Mouse (Mus musculus) ovary, postnatal 14 days (tissue): ENCODE measurements around the gene Slamf6.
"Not testable (repeated sequence)": the region's sequence is repeated elsewhere in the genome, so short reads cannot be mapped to it uniquely, and the experiment has no call there.

Source experiments
- DNase-seq: peaks from one replicate; pipeline ENCODE4 v3.0.0; 2022; ENCODE audit warnings: low spot score

Gene Slamf6

DNA sequence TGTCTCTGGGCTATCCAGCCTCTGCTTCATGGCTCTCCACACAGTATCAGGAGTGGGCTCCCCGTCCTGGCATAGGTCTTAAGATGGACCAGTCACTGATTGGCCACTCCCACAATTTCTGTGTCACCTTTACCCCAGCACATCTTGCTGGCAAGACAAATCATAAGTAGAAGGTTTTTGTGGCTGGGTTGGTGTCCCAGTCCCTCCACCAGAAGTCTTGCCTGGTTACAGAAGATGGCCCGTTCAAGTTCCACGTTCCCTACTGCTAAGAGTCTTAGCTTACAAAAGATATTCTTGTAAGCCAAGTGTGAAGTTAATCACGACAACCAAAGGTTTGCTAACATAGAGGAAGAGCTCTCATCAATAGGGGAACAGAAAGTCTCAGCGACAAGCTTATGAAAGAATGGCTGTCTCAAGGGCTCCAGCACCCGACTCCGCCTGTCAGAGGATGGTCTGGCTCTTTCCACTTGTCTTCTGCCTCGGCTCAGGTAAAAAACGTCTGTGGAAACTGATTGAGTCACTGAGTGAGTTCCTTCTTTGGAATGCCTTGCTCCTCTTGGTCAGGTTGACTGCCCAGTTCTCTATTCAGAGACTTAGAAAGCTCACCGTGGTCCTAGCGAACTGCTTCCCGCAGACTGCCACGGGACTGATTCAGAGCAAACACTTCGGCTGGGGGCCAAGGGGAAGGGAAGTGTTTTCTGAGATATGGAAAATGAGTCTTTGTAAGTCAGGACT is at the start of gene Slamf6:
Gene Slamf6 (plus strand): TSS at position 211 of the 735 bp plus-strand sequence.
- no peak for DNase-seq

DNA sequence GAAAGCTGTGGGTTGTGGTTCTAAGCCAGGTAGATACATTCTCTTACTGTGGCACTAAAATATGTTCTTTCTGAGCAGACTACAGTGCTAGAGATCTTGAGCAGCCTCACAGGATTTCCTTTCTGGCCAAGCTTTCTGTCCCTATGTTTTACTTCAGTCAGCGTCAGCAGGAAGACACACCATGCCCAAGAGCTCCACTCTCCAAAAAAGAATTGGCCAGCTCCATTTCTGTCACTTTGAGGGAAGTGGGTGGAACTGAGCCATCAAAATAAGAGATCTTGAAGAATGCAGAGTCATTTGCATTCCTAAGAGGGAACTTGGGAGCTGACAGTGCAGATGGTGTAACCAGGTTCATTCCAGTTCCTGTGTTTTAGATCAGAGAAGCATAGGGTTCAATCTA is 30.3 kb upstream of the Slamf6 start:
- DNase-seq, result no peak

DNA sequence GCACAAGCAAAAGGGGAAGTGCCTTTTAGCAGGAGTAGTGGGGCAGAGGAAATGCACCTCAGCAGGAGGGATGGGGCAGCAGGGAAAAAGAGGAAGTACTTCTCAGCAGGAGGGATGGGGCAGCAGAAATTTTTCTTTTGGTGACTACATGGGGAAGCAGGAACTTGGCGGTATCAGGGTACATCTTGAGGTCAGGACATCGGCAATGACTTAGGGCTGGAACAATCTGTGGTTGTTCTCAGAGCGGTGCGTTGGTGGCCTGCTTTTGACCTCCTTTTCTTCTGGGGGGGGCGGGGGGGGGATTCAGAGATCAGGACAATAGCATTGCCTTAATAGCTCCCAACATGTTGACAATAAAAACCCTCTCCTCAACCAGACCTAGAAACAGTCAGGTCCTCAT is 22.0 kb upstream of the Slamf6 start, which contains the start of gene Gm10521:
Gene Gm10521 (plus strand): TSS at position 301 of the 400 bp plus-strand sequence.
- not testable (repeated sequence) for DNase-seq

DNA sequence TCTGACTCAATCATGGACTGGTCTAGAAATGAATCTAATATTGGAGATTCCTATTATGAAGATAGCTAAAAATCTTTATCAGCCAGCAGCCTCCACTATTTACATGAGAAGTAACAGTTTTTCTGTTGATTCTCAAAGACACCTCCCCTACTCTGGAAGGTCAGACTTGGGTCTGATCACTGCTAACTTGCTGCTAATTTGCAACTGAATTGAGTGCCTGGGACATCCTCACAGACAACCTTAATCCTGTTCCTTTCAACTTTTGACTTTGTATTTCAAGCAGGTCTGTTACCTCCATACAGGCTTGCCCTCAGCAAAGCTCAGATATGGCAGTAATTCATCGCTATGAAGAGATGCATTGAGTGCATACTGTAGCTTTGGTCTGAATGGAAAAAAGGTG is 13.3 kb upstream of the Slamf6 start:
- no peak for DNase-seq

DNA sequence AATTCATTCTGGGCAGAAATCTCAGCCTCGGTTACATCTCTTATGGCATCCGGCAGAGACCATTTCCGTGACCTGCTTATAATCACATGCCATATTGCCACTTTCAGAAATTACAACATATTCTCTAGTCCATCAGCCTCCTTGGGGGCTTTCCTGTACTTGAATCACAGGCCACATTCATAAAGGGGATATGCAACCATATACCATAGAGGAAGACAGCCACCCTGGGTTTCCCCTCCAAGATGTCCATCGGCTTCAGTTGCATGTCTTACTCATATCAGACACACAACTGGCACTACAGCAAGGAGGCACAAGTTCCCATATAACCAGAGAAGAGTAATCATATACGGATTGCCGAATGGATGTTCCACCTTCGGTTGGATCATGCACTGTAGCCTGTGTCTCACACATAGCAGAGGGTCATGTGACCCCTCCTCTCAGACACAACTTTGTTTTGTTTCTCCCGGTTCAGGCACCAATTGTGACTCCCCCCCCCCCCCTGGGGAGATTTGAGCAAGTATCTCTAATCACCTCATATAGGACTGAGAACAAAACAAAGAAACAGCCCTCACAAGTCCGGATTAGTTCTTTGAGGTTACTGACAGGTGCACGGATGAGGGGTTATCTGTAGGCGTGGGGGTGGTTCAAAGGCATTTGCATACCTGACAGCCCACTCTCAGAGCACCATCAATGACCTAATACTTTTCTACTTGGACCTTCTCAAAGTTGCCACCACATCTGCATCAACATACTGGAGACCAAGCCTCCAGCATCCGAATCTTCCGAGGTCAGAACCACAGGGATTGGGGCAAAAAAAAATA is 1.5 kb upstream of the Slamf6 start:
- no peak for DNase-seq

DNA sequence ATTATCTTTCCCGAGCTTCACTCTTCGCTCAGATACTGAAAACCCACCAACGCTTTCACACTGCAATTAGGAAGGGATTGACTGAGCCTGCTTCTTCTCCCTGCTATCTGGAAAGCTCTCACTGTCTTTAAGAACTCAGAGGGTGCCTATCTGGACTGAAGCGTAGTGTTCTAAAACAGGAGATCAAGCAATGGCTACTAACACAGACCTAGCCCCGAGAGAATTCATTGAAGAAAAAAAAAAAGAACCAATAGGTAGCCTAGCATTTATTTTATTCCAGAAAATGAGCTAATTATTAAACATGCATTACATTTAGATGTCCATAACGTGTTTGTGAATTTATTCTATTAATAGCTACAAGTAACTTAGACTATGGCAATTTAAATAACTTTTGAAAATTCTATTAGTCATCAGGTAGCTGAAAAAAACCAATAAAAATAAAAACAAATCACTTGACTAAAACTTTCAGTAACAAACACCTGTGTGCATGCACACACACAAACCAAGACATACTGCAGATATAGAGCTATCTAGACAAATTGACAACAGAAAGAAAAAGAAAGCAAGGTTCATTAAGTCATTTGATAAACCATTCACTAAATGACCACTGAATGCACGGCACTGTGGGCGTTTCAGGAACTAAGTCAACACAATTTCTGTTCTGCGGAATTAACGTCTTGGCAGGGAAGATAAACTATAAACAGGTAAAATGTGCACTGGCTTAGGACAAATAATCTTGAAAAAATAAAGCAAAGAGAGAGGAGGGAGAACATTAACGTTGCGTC is 1.0 kb downstream of the Slamf6 start:
- no peak for DNase-seq

DNA sequence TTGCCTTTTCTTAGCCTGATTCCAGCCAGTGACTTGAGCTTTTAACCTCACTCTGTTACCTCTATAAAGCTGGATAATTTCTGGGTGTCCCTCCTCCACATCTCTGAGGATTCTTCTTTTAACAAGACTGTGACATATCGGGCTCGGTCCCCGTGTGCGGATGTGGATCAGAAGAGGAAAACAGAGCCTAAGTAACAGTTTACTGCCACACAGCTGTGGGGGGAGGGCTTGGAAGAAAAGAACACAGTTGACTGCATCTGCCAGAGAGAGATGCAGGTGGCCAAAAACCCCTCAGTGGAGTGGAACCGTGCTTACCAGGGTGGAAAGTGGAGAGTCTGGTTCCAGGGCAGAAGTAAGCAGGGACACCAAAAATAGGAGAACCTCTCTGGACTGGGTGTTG is 1.9 kb downstream of the Slamf6 start:
- no peak for DNase-seq

DNA sequence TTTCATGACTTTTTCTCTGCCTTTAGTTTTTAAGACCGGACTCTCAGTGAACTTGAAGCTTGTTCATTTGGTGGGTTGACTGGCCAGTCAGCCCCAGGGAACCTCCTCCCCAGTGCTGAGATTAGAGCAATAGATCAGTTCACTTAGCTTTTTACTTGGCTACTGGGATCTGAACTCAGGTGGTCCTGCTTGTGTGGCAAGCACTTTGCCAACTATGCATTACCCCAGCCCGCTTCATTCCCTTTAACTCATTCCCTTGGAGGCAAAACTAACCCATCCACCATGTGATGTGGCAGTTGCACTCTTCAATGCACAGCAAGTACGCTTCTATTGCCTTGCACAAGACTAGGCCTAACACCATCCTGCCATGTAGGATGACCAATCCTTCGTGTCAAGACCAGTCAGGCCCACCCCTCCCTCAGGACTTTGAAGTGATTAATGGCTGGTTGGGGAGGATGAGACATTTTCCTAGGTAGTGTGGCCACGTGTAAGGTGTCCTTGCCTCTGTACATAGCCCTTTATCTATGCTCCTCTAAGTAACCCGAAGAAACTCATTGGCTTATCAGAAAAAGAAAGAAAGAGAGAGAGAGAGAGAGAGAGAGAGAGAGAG is 2.7 kb downstream of the Slamf6 start:
- no peak for DNase-seq

DNA sequence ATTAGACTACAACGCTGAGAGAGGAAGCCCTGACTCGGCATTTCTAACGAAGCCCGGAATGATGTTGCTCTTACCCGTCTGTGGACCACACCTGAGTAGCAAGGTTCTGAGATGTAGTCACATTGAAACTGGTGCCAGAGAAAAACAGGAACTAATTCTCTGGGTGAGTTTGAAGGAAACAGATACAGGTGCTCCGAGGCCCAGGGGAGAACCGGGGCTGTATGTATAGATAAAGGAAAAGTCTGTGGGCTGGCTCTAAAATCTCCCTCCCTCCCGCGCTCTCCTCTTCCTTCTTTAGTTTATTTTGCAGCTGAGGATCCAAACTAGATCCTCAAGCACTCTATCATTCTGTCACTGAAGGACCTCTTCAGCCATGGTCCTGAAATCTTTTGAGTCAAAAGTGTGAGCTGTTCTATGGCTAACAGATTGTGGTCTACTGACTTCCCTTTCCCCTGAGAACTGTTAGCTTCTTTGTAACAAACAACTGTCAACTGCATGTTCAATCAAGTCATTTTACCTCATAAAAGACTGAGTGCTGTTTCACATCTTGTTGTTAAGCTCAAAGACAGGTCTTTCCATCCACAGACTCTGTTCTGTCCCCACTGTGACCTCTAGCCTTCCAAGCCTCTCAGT is 3.8 kb downstream of the Slamf6 start:
- no peak for DNase-seq

DNA sequence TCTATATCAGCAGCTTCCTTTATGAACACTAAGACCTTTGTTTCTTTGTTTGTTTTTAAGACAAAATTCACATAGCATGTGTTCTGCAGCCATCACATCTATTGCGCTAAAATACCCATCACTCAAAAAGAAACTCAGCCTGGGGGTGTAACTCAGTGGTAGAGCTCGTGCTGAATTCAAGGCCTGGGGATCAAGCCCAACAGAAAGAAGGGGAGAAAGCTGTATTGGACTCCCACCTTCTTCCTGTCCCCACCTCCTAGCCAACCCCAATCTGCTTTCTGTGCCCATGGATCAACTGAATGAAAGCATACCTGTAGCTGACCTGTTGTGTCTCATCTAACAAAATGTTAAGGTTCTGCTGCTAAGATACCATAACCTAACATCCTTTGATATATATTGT is 4.3 kb downstream of the Slamf6 start:
- DNase-seq, result no peak

DNA sequence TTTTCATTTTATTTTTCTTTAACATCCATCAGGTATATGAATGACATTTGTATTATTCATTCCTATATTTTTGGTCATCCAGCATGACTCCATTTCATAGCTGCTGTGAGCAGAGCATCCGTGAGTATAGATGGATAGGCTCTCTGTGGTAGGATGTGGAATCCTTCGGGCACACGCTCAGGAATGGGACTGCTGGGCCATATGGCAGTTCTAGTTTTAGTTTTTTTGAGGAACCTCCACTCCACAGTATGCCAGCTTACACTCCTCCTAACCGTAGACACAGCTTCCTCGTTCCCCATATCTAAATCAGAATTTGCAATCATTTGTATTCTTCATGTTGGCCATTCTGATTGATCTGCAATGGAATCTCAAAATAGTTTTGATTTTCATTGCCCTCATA is 5.5 kb downstream of the Slamf6 start:
- no peak for DNase-seq

DNA sequence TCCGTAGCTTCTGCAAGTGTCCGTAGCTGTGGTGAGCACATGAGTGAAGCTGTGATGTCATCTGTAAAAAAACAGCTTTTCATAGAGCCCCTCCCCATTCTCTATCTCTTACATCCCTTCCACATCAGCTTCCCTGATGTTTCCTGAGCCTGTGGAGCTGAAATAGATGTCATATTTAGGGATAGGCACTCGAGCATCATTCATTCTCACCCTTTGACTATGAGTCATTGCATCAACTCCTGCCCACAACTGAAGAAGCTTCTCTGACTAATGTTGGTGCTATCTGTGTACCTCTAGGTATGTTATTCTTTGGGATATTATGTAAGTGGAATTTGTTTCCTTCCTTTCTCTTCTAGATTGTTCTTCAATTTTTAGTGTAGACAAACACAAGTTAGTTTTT is 7.6 kb downstream of the Slamf6 start:
- no peak for DNase-seq

DNA sequence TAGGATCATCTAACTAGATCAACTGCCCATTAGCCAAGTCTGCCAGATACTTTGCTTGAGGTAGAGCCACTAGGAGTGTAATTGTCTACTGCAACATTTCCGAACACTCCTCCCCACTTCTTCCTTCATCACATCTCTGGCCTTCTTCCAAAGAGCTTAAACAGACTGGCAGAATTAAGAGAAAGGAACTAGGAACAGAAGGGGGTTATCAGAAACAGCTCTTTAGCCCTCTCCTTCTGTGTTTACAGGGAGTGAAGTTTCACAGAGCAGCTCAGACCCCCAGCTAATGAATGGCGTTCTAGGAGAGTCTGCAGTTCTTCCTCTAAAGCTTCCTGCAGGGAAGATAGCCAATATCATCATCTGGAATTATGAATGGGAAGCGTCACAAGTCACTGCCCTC is 16.5 kb downstream of the Slamf6 start:
- DNase-seq, result no peak

DNA sequence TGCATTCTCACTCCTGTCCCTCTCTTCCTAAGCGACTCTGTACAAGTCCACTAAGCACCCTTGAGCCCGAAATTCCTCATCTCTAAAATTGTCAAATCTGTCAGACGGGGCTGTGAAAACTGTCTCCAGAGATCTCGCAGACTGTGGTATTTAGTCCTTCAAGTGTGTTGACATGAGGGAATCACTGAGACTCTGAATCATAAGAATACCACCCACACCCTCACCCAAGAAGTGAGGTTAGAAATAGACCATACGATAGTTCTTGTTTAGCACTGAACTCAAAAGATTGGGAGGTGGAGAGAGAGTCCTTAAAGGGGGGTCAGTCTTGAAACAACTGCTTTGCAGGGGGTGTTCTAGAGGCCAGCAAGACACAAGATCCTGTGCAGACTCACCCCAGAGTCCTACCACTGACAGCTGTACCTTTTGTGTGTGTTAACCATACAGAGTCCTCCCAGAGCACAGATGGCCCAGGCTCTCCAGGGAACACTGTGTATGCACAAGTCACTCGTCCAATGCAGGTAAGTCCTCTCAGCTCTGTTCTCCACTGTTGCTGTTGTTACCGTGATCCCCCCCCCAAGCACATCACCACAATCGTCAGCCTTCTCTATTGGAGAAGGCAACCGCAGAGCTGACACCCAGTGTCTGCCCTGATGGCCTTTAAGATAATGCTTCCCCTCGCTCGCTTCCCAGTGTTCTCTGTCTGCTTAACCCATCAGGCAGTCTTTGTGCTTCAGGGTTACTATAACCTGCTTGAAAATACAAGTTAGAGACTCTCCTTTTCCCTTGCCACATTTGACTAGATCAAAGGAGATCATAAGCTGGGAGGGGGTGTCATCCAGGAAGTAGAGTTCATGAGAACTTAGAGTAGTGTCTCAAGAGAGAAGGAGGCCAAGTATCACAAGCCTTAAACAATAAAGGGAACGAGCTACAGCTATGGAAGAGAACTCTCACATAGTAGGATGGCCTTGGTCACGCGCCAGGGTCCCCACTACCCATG is 21.9 kb downstream of the Slamf6 start:
- no peak for DNase-seq

DNA sequence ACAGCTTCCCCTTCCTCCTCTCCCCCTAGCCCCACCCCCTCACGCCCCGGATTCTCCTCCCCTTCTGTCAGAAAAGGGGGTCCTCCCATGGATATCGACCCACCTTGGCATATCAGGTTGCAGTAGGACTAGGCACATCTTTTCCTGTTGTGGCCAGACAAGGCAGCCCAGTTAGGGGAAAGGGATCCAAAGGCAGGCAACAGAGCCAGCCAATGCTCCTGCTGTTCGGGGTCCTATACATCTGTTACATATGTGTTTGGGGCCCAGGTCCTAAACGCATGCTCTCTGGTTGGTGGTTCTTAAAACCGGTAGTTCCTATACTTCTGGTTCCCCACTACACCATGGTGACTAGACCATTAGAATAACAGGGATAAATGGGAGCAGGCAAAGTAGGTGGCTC is 23.3 kb downstream of the Slamf6 start:
- DNase-seq, result no peak

DNA sequence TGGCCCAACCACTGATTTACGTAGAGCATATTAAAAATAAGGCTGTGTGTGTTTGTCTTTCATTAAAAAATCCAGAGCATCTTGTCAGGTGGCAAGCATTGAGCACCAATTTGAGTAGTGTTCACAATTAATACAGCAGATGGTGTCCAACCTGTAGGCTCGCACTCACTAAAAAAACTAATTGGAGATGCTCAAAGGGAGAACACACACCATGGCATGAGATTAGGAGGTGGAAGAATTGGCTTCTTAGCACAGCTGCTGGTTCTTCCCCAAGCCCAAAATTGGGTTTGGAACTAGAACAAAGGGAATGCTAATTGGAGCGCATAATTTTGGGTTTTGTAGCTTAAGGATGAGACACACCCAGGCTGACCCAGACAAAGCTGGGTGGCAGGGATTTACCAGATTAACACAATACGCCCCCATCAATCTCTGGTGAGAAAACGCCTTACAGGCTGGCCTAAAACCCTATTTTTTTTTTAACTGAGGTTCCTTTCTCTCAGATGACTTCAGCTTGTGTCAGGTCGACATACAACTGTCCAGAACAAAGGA is 29.2 kb downstream of the Slamf6 start:
- no peak for DNase-seq

DNA sequence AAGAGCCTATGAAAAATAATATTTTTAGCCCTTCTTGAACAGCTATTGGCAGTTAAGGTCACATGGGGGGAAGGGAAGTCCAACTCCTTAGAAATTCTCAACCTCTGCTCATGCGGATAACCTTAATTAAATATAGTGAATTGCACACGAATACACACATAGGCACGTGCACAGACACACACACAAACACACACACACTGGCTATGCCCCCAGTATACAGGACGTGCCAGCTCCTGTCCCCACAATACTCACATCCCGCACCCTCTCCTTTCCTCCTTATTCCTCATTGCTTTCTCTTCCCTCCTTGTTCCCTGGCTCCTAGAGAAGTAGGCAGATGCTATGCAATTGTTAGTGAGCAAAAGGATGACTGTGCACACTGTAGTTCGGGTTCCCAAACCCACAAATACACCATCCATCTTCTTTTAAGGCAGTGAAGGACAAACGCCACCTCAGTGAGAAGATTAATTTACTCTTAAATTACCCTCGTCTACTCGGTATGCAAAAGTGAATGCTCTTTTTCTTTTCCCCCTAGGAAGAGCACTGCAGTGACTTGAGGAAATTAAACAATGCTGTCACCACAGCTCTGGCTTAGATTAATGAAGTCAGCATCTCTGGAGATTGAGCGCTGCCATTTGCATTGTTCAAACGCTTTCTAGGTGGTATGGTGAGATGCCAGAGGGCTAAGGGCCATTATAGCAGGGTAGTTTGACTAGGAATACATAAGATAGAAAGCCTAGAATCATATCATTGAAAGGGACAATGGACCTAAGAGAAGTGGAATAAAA is 31.0 kb downstream of the Slamf6 start:
- no peak for DNase-seq

DNA sequence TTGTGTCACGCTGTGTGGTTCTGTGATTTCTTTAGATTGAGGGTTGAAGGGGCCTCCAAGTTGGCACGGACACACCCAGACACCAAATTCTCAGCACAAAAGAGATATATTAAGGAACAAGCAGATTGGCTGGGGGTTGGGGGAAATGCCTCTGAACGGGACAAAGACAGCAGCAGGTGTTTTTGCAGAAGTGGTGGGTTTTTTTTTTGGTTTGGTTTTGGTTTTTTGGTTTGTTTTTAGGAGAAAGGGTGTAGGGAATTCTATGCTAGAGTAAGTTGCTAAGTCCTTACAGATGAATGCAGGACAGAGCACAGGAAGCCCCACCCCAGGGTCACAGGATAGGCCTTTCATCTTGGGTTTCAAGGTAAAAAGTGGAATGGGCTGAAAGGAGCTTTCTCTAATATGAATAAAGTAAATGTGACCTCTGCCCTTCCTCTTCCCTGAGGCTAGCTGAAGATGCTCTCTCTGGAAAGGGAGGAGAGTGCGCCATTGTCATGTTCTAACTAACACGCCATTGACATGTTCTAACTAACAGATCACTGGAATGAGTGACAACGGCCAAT is 31.7 kb downstream of the Slamf6 start:
- DNase-seq, result no peak

DNA sequence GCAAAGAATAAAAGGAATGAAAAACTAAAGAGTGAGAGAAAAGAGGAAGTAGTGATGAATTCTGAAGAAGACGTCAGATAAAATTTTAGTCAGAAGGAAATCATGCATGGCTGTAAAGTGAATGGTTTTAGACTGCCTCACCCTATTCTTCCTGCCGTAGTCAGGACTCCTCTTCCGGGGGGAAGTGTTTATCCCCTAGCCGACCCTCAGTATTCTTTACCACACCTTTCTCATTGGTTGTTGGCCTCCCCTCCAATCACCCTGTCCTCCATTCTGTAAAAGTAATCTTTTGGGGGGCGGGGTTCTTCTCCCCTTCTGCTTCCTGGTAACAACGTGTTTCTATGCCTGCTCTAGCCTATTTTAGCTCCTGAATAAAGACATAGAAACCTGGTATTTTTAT is 37.8 kb downstream of the Slamf6 start:
- DNase-seq, result no peak
